Mouse (Mus musculus): ENCODE measurements around the gene Olfr1079.

DNA sequence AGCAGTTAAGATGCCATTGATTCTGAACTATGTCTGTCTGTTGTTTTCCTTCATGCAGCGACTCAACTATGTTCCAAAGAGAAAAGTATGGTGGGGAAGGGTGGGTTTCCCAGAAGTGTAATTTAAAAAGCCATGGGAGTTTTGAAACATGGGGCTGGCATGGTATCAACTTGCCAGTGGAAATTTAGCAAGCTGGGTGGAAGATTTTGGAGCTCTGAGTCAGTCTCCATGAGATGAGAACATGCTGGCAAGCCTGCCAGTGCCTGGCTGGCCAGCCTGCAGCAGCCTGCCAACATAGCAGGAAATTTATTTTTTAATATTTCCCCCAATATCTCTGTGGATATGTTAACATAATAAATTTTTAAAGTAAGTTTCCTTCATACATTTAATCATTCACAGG, 11.3 kb downstream of the Olfr1079 start:
- TF ChIP-seq TAL1 (IDR thresholded peaks at IDR 0.05; ENCODE audit: low read length) (no peak), GATA1 (IDR thresholded peaks at IDR 0.05; ENCODE audit: low read length) (no peak)
